Mouse (Mus musculus): ENCODE measurements at regions not wholly inside any gene's neighbourhood (a gene's known extent, or its start where the extent isn't known, plus 50 kb on each side); places are given as distances from the start of the nearest gene placed in this dataset.

DNA sequence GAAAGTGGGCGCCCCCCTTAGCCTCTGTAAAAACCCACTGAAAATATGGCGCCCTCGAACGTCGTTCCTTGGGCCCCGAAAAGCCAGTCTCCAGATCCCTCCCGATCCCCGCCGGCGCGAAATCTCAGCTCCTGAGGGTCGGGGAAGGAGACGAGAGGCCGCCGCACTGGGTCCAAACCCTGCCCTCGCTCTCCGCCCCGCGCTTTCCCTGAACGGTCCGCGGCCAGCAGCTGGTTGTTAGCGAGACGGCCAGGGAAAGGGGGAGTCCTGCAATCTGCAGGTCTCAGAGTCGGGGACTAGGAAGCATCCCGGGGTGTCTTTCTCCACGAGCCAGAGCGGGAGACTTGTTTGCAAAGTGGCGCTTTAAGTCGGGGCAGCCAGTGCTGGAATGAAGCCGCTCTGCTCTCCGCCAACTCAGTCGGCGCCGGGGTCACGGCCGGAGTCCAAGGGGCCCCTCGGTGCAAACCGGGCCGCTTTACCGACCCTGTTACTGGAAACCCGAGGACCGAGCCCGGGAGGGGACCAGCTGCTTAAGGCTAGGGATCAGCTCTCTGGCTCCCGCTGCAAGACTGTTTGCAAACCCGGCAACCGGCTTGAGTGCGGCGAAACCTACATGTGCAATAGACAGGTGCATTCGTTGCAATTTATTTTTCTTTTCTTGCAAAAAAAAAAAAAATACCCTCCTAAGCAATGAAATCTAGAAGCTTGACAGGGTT lies 73.7 kb upstream of the Tln2 start:
- WGBS, result 0% methylated on average over 50 of the region's 50 CpGs
- Histone ChIP-seq H3K9me3 (no peaks in the 10 kb centered on the region), H3K4me2 (peak overlapping the region; percentile 98), H3K4me1 (no peaks in the 10 kb centered on the region), H3K9ac (peak overlapping the region; percentile 73), H3K27me3 (replicated peaks) (no peaks in the 10 kb centered on the region), H3K36me3 (no peaks in the 10 kb centered on the region), H3K27ac (peak overlapping the region; percentile 83), H3K4me3 (replicated peaks) (peak overlapping the region; percentile 87)
- ATAC-seq (ENCODE audit: insufficient read depth, low FRiP score, low read depth), result 0 out of 2 replicates have a peak, but pooled peaks have one; percentile 16

DNA sequence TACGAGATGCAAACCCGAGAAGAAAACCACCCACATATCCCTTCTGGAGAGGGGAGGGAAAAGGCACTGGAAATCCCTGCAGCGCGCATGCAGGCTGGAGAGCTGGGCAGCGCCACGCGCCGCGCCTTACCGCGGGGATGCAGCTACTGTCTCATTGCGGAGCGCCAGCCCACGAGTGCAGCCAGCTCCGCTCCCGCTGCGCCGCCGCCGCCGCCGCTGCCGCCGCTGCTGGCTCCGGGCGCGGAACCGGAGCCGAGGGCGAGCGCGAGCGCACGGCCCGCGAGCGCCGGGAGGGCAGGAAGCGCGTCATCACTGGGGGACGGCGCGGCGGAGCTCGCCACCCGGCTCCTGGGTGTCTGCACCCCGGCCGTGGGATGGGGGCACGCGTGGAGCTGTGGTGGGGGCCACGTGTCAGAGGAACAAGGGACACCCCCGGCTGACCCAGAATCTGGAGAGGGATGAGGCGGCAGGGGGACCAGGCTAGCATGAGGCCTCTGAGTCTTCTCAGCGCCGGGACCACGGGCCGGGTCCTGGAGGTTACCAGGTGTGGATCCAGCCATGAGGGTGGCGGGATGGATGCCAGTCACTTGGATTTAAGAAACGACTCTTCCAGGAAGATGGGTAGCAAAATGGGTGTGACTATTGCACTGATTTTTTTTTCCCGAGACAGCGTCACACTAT lies 74.4 kb upstream of the Tln2 start:
- under 1% methylated on average over 61 of the region's 61 CpGs for WGBS
- Histone ChIP-seq H3K4me2 (peak overlapping the region; percentile 98), H3K27me3 (replicated peaks) (no peaks in the 10 kb centered on the region), H3K9ac (peak overlapping the region; percentile 73), H3K4me1 (no peaks in the 10 kb centered on the region), H3K36me3 (no peaks in the 10 kb centered on the region), H3K4me3 (replicated peaks) (peak overlapping the region; percentile 87), H3K27ac (peak overlapping the region; percentile 83), H3K9me3 (no peaks in the 10 kb centered on the region)
- peak; percentile 76 for ATAC-seq (ENCODE audit: insufficient read depth, low FRiP score, low read depth)

DNA sequence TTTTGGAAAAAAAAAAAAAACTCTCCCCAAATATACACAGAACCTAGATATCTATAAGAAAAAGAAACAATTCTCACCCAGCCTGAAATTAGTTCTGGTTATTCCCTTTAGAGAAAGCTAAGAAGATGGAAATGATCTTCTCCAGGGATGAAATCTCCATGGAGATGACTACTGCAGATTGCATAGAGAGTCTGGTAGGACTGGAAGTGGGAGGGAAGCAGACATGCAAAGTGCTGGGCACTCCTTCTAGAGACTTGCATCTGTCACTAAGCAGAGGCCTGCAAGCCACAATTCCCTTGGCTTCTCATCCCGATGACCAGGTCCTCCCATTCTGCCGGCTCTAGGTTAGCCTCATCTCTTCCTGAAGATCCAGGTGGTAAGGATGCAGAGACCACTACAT lies 87.3 kb upstream of the Tln2 start:
- no peaks in the 10 kb centered on the region for H3K27me3 ChIP-seq (replicated peaks)
- H3K4me1 ChIP-seq, result no peaks in the 10 kb centered on the region
- H3K4me3 ChIP-seq (replicated peaks), result no peak overlapping the region
- no peaks in the 10 kb centered on the region for H3K9me3 ChIP-seq
- no peak for ATAC-seq (ENCODE audit: insufficient read depth, low FRiP score, low read depth)
- H3K9ac ChIP-seq, result no peak overlapping the region
- WGBS, result 91% methylated on average over 2 of the region's 2 CpGs
- no peak overlapping the region for H3K27ac ChIP-seq
- no peak overlapping the region for H3K4me2 ChIP-seq
- no peaks in the 10 kb centered on the region for H3K36me3 ChIP-seq

DNA sequence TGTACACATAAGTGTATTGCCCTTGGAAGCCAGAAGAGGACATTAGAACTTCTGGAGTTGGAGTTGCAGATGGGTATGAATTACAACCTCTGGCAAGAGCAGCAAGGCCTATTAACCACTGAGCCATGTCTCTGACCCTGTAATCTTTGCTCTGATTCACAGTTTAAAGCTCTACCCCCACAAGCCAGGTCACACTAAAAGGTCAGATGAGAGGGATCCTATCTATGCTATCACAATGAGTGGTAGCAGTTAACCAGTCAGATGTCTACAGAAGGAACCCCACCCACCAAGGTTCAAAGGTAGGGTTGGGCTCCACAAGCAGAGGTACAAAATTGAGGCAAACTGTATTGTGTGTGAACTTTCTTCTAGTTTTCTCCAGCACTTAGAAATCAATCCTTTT lies 94.5 kb upstream of the C2cd4b start:
- Histone ChIP-seq H3K9ac (no peak overlapping the region), H3K9me3 (no peaks in the 10 kb centered on the region), H3K27me3 (replicated peaks) (no peaks in the 10 kb centered on the region), H3K4me2 (no peak overlapping the region), H3K4me1 (no peaks in the 10 kb centered on the region), H3K27ac (no peak overlapping the region), H3K36me3 (no peaks in the 10 kb centered on the region), H3K4me3 (replicated peaks) (no peak overlapping the region)
- no peak for ATAC-seq (ENCODE audit: insufficient read depth, low FRiP score, low read depth)

DNA sequence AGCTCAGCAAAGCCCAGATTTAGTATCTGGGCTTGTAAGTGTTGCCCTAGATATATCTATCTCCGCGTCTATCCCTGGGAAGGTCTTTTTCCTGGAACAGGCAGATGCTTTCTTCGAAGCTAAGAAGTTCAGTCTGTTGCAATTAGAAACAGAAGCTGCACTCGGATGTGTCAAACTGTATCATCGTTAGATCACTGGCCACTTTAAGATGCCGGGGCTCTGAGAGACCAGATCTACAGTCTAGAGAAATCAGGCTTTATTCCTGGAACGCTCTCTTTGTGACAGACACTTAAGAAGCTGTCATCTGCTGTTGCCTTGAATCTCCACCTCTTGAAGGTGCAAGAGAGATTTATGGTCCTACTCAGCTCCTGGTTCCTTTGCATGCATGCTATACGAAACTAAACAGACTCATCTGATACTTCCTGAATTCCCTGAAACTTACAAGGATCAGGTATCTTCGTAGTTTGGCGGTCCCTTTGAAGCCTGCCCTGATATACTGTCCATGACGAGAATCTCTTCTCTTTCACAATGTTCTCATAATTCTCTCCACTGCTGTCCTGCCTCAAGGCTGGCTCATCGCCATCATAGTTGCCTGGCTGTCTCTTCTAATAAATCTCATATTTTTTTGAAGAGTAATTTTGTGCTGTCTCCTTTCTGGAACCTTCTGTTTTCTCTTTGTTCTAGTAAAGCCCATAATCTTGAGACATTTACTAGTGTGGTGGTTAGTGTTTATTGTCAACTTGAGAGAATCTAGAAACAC lies 88.8 kb upstream of the C2cd4b start:
- no peaks in the 10 kb centered on the region for H3K27me3 ChIP-seq (replicated peaks)
- H3K9me3 ChIP-seq, result no peaks in the 10 kb centered on the region
- H3K4me3 ChIP-seq (replicated peaks), result no peak overlapping the region
- H3K4me2 ChIP-seq, result no peak overlapping the region
- 75% methylated on average over 12 of the region's 12 CpGs for WGBS
- ATAC-seq (ENCODE audit: insufficient read depth, low FRiP score, low read depth), result no peak
- no peak overlapping the region for H3K27ac ChIP-seq
- no peaks in the 10 kb centered on the region for H3K4me1 ChIP-seq
- H3K9ac ChIP-seq, result no peak overlapping the region
- H3K36me3 ChIP-seq, result no peaks in the 10 kb centered on the region

DNA sequence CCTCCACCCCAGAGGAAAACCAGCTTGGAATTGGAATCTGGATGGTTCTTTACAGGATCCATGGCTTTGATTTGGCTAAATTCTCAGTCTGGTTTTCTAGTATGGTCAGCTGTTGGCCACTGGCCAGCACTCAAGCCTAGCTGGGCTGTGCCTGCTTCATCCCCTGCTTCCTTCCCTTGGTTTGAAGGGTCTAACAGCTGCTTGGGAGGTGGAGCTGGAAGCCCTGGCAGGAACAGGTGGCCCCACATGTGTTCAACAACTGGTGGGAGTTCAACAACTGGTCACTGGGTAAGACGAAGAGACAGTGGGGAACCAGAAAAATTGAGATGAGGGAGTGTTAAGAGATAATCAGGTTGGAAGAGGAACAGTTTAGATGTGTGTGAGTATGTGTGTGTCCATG lies 82.3 kb upstream of the C2cd4b start:
- Histone ChIP-seq H3K9me3 (no peaks in the 10 kb centered on the region), H3K36me3 (no peaks in the 10 kb centered on the region), H3K27me3 (replicated peaks) (no peaks in the 10 kb centered on the region), H3K27ac (no peak overlapping the region), H3K9ac (no peak overlapping the region), H3K4me2 (no peak overlapping the region), H3K4me3 (replicated peaks) (no peak overlapping the region), H3K4me1 (no peaks in the 10 kb centered on the region)
- WGBS, result 25% methylated on average over 1 of the region's 1 CpGs
- no peak for ATAC-seq (ENCODE audit: insufficient read depth, low FRiP score, low read depth)

DNA sequence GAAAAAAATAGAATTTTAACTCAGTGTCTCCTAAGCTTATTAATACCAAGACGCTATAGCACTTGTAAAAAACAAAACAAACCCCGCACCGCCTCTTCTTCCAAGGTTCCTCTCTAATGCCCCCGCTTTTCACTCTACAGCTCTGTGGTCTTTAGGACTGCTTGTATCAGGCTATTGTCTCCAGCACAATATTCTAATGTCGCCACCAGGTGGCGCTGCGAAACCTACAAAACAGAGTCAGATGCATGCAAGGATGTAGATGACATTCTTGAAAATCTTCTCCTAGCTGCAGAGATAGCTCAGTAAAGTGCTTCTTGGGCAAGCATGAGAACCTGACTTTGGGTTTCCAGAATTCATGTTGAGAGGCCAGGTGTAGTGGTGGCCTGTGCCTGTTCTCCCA lies 75.9 kb upstream of the C2cd4b start:
- ATAC-seq (ENCODE audit: insufficient read depth, low FRiP score, low read depth), result no peak
- WGBS, result 5% methylated on average over 7 of the region's 7 CpGs
- Histone ChIP-seq H3K36me3 (no peaks in the 10 kb centered on the region), H3K9me3 (no peaks in the 10 kb centered on the region), H3K4me2 (no peak overlapping the region), H3K27ac (no peak overlapping the region), H3K9ac (no peak overlapping the region), H3K4me3 (replicated peaks) (no peak overlapping the region), H3K27me3 (replicated peaks) (no peaks in the 10 kb centered on the region), H3K4me1 (no peaks in the 10 kb centered on the region)

DNA sequence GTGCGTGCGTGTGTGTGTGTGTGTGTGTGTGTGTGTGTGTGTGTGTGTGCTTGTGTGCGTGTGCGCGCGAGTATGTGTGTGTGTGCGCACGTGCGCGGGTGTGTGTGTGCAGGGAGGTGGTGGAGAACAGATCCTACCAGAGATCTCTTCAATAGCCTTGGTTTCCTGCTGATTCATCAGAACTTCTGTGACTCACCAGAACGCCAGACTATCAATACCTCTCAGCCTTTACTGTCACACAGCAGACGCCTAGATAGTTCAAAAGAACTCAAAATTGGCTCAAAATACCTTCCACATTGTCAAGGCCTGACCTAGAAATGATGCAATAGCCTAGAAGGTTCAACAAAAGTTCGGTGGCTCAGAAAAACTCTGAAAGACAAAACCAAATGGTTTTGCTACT lies 66.8 kb upstream of the C2cd4b start:
- Histone ChIP-seq H3K27me3 (replicated peaks) (no peaks in the 10 kb centered on the region), H3K9ac (no peak overlapping the region), H3K36me3 (no peaks in the 10 kb centered on the region), H3K4me3 (replicated peaks) (no peak overlapping the region), H3K4me2 (no peak overlapping the region), H3K27ac (no peak overlapping the region), H3K4me1 (no peaks in the 10 kb centered on the region), H3K9me3 (no peaks in the 10 kb centered on the region)
- no peak for ATAC-seq (ENCODE audit: insufficient read depth, low FRiP score, low read depth)
- 83% methylated on average over 12 of the region's 13 CpGs for WGBS

DNA sequence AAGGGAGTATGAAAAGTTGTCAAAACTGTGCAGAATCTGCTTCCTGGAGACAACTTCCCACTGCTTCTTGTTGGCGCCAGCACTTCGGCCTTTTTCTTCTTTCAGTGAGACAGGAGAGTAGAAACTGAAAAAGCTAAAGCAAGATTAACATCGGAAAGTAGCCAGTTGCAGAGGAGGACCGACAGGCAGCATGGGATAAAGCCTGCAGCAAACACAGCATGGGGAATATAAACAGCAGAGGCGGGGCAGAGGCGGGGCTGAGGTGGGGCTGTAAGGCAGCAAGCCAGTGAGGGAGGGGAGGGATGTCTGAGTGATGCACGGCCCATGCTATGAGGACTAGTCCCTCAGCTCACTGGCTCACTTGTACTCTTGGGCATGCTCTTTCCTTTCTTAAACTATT lies 65.5 kb upstream of the C2cd4b start:
- Histone ChIP-seq H3K9me3 (no peaks in the 10 kb centered on the region), H3K9ac (no peak overlapping the region), H3K27me3 (replicated peaks) (no peaks in the 10 kb centered on the region), H3K27ac (no peak overlapping the region), H3K4me2 (no peak overlapping the region), H3K4me1 (no peaks in the 10 kb centered on the region), H3K36me3 (no peaks in the 10 kb centered on the region), H3K4me3 (replicated peaks) (no peak overlapping the region)
- 15% methylated on average over 7 of the region's 7 CpGs for WGBS
- ATAC-seq (ENCODE audit: insufficient read depth, low FRiP score, low read depth), result no peak

DNA sequence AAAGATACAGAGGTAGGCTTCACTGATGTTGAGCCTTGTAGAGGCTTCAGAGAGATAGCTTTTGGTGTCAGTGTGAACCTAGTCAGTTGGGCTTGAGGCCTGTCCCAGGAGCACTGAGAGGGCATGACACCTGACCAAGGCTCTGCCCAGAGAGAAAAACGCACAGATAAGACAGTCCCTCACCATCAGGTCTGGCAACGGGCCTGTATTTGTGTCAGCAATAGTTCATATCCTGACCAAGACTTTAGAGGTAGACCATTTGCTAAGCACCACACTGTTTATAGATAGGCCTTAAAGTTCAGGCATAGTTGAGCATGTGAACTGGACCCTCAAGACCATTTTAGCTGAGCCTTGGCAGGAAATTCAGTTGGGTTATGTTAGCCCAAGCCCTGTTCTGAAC lies 60.4 kb upstream of the C2cd4b start:
- Histone ChIP-seq H3K4me3 (replicated peaks) (no peak overlapping the region), H3K4me2 (no peak overlapping the region), H3K9me3 (no peaks in the 10 kb centered on the region), H3K27ac (no peak overlapping the region), H3K9ac (no peak overlapping the region), H3K36me3 (no peaks in the 10 kb centered on the region), H3K4me1 (no peaks in the 10 kb centered on the region), H3K27me3 (replicated peaks) (no peaks in the 10 kb centered on the region)
- WGBS, result 90% methylated on average over 2 of the region's 2 CpGs
- ATAC-seq (ENCODE audit: insufficient read depth, low FRiP score, low read depth), result no peak

DNA sequence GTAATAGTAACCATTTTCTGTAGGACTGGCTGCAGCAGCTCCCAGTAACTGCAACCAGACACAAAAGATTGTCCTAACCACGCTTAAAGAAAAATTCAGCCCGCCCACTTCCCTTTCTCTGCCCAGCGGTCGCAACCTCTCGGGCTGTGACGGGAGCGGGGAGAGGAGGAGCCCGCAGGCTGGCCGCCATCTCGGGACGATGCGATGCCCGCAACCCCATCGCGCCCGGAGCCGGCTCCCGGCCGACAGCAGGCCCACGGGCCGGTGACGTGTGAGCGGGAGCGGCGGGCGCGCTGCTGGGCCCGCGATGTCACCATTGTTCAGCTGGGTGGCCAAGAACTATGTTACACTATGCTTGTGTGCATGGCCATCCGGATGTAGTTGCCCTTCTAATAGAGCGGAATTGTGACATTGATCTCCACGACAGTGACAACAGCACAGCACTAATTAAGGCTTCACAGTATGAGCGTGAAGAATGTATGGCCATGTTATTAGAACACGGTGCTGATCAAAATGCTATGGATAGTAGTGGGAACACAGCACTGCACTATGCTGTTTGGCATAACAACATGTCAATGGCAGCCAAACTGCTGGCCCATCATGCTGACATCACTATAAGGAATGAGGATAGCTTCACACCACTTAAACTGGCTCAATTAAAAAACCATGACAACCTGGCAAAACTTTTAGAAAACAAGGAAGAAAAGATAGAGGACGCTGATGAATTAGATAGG lies 59.2 kb upstream of the C2cd4b start:
- no peaks in the 10 kb centered on the region for H3K4me1 ChIP-seq
- no peaks in the 10 kb centered on the region for H3K9me3 ChIP-seq
- H3K27ac ChIP-seq, result no peak overlapping the region
- no peak for ATAC-seq (ENCODE audit: insufficient read depth, low FRiP score, low read depth)
- WGBS, result 24% methylated on average over 35 of the region's 35 CpGs
- peak overlapping the region; percentile 40 for H3K4me3 ChIP-seq (replicated peaks)
- peak overlapping the region; percentile 85 for H3K4me2 ChIP-seq
- H3K9ac ChIP-seq, result no peak overlapping the region
- H3K36me3 ChIP-seq, result no peaks in the 10 kb centered on the region
- no peaks in the 10 kb centered on the region for H3K27me3 ChIP-seq (replicated peaks)

All from stomach, embryonic 15.5 days (tissue).